Mouse (Mus musculus): Measurements from ENCODE around the gene Mdm1.

Gene Mdm1

DNA sequence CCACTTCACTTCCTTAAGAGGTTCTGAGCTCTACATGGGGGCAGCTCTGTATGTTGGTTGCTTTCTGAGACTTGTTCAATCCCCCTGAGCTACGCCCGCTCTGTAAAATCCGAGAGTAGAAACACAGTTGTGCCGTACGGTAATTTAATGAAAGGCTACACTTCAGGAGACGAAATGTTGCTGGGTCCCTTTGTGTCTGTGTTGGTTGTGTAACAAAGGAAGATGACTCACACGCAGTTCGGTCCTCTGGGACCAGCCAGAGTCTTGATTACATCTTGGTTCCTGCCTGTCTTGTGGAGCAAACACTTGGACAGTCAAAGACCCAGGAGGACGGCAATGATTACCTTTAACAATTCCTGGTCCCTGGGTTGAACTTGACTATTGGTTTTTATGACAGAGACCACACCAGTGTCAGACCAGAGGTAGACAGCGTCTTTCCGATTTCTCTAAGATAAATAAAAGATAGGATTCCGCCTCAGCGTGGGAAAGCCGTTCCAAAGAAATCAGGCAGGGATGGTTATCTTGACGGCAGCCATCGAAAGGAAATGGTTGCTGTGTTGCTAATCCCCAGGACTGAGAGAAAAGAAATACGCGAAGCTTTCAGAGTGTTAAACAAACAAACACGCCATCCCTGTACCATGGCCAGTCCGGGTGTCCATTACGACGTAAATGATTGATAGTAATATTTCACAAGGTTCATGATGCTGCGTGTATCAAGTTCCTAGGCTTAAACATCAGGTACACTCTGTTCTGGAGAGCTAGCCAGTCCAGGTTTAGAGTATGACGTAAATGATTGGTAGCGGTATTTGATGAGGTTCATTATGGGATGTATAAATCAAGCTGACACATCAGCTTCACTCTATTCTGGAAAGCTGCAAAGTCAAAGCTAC, 20.3 kb upstream of the Mdm1 start:
- in situ Hi-C loops (cut with MboI; ENCODE audit: low pct_unique_long_range_greater_than_20kb in 1 of 2, low sequenced_read_pairs in 2 of 2, unreplicated experiment in 1 of 2): no loop called here

DNA sequence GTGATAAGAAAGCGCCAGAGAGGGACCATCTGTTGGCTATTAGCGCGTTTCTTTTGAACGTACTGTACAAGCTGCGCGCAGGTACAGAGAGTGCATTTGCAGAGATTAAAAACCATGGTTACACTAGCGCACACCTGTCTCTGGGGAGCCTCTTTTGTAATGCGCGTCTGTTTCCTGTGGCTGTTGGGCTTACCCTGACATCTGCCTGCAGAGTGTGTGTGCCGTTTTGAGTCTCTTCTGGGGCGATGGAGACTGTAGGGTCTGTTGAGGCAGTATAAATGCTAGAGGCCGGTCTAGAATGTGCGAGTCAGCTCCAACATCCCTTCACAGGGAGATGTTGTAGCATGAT, 19.7 kb upstream of the Mdm1 start:
- in situ Hi-C loops (cut with MboI; ENCODE audit: low pct_unique_long_range_greater_than_20kb in 1 of 2, low sequenced_read_pairs in 2 of 2, unreplicated experiment in 1 of 2): no loop called here

DNA sequence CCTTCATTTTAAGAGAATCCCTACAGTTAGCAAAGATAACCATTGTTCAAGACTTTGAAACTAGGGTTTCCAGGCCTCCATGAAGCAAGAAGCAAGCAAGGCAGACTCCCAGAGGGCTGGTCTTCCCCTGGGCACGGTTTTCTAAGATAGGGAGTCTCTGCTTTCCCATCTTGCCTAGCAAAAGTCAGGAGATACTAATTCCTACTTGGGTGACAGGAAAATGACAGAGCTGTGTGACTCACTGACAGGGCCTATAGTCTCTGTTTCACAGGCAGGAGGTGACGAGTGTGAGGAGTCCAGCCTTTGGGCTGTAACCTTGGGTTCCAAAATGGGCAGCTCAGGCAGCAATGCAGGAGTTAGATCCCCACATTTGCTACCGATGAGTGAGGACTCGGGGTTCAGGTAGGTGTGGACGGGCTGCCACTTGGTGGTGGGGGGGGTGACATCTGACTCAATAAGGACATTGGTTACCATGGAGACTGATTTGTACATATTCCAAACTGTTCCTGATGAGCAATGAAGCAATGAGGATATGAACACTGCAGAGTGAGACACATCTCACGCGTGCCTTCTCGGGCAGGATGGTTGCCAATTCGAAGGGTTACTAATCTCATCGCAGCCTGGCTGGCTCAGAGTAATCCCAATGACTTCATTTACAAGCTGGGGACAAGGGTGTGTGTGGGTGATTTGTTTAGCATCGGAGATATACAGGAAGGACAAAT, 19.0 kb upstream of the Mdm1 start:
- in situ Hi-C loops (cut with MboI; ENCODE audit: low pct_unique_long_range_greater_than_20kb in 1 of 2, low sequenced_read_pairs in 2 of 2, unreplicated experiment in 1 of 2): no loop called here

DNA sequence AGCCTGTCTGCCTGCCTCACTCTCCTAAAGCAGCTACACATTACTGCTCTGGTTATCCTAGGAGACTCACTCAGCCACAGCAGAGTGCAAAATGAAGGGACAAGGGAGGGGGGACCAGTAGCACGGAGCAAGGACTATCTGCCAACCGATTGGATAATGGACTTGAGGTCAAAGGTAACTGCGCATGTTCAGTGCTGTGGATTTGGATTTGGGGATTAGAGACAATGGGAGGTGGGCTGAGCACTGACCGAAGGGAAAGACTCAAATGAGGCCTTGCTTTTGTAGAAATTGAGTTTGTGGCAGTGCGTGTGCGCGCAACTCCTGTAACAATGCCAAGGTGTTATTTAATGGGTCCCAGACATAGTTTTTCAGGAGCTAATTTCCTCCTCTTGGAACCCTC, 16.4 kb upstream of the Mdm1 start:
- in situ Hi-C loops (cut with MboI; ENCODE audit: low pct_unique_long_range_greater_than_20kb in 1 of 2, low sequenced_read_pairs in 2 of 2, unreplicated experiment in 1 of 2): no loop called here

DNA sequence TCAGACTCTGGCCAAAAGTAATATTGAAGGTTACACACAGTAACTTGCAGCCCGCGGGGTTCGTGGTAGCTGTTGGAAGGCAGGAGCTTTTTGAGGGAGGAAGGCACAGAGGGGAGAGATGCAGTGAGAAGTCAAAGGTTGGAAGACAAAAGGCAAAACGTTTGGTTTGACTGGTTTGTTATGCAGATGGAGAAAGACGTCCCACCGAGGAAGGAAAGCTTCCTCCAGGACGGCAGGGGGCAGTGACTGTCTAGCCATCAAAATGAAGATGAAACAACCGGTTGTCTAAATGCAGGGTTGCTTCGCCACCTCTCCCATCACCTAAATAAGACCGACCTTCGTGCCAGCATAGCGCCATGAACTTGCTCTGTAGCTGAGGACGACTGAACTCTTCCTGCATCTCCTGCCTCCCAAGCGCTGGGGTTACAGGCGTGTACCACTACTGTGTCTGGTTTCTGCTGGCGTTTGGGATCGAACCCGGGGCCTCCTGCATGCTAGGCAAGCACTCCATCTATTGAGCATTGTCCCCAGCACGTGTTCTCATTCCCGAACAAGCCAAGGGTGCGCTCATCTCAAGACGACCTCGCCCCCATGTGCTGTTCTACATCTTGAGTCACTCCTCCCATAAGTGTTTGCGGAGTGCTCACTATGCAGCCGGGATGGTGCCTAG, 15.7 kb upstream of the Mdm1 start:
- in situ Hi-C loops (cut with MboI; ENCODE audit: low pct_unique_long_range_greater_than_20kb in 1 of 2, low sequenced_read_pairs in 2 of 2, unreplicated experiment in 1 of 2): no loop called here

DNA sequence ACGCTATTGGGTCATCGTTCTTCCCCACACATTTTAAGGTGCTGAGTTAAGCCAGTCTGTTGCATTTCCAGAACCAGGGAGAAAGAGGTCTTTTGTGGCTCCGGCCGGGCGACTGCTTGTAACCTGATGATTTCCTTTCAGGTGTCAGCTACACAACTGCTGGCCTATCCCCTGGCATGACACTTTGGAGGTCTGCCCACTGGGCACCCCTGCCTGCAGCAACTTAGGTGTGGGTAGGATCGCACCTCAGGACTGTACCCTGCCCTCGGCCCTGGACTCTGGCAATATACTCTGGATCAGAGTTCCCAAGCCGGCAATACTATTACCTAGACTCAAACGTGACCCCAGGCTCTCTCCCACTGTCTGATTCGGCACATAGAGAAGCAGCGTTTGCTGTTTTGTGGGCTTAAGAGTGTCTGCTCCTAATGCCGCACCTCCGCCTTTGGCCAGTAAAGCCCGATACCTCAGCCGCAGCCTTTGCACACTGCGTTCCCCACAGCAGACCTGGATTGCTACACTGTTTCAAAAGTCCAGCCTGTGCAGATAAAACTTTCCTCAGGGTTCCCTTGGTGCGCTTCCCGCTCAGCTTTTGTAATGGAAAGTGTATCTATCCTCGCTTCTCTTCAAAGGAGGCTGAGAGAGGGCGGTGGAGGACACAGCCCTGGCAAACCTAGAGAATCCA, 12.5 kb upstream of the Mdm1 start:
- in situ Hi-C loops (cut with MboI; ENCODE audit: low pct_unique_long_range_greater_than_20kb in 1 of 2, low sequenced_read_pairs in 2 of 2, unreplicated experiment in 1 of 2): no loop called here

DNA sequence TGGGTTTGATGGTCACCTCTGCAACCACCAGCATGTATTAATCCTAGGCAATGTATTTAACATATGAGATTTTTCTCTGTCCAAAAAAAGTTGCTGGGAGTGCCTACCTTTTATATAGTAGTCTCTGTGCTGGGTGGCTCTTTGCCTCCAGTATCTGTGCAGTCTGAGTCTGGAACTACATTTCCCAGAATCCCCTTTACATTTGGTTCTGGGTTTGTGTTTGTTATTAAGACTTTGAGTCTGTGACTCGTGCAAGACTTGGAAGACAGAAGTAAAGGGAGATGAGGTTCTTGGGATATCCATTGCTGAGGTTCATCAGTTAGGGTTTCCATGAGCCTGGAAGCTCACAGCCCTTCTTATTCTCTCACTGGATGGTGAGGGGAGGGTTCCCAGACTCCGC, 11.6 kb upstream of the Mdm1 start:
- in situ Hi-C loops (cut with MboI; ENCODE audit: low pct_unique_long_range_greater_than_20kb in 1 of 2, low sequenced_read_pairs in 2 of 2, unreplicated experiment in 1 of 2): no loop called here

DNA sequence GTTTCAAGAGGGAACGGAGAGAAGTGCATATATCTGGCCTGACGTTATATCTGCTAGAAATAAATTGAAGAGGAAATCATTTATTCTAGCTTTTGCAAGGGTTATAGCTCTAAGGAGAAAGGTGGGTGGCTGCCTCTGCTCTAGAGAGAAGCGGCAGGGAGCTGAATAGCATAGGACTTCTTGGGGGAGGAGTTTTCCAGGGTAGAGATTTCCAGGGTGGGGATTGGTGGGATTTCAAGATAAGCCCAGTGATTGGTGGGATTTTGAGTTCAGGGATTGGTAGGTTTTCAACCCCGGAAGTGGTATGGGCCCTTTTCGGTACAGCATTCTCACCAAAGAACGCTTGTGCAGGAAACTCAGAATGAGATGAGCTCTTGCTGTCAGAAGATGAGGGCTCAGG, 8.6 kb upstream of the Mdm1 start:
- in situ Hi-C loops (cut with MboI; ENCODE audit: low pct_unique_long_range_greater_than_20kb in 1 of 2, low sequenced_read_pairs in 2 of 2, unreplicated experiment in 1 of 2): no loop called here

DNA sequence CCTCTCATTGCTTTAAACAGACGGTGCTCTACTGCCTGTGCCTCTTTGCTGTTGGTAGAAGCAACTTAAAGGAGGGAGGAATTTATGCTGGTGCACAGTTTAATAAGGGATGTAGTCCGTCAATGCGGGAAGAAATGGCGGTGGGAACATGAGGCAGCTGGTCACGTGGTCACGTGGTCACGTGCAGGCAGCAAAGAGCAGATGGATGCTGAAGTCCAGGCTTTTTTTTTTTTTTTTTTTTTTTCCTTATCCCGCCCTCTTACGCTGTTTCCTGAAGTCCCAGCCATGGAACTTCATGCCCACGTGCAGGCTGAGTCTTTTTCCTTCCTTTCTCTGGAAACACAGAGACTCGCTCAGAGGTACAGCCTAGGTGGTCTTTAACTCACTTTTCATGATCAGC, 3.1 kb upstream of the Mdm1 start:
- in situ Hi-C loops (cut with MboI; ENCODE audit: low pct_unique_long_range_greater_than_20kb in 1 of 2, low sequenced_read_pairs in 2 of 2, unreplicated experiment in 1 of 2): no loop called here

DNA sequence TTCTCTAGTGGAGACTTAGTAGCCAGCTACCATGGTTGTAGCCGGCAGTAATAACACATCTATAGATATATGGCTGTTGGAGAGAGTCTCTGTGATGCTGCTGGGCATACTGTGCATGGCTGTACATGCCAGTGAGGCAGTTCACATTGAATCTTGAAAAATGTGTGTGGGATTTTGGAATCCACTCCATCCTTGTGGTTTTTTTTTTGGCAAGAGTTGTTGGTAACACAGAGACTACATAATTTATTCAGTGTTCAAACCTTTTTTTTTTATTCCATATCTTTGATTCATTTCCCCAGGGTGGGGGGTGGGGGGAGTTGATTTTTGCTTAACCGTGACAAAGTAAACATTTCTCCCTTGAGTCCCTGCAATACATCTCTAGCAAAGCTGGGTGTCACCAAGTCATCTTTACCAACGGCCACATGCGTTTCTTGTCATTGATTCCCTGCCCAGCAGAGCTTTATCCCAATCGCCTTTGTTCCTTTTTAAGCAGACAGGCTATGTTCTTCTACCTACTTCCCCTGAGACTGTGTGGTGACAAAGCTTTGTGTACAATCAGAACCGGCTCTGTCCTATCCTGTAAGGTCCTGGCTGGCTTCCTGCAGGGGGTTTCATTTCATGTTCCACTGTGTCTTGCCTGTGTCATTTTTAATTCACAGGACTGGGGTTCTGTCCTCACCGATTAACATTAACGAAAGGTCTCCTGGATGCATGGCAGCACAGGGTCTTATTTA, 1.6 kb upstream of the Mdm1 start:
- in situ Hi-C loops (cut with MboI; ENCODE audit: low pct_unique_long_range_greater_than_20kb in 1 of 2, low sequenced_read_pairs in 2 of 2, unreplicated experiment in 1 of 2): no loop called here

DNA sequence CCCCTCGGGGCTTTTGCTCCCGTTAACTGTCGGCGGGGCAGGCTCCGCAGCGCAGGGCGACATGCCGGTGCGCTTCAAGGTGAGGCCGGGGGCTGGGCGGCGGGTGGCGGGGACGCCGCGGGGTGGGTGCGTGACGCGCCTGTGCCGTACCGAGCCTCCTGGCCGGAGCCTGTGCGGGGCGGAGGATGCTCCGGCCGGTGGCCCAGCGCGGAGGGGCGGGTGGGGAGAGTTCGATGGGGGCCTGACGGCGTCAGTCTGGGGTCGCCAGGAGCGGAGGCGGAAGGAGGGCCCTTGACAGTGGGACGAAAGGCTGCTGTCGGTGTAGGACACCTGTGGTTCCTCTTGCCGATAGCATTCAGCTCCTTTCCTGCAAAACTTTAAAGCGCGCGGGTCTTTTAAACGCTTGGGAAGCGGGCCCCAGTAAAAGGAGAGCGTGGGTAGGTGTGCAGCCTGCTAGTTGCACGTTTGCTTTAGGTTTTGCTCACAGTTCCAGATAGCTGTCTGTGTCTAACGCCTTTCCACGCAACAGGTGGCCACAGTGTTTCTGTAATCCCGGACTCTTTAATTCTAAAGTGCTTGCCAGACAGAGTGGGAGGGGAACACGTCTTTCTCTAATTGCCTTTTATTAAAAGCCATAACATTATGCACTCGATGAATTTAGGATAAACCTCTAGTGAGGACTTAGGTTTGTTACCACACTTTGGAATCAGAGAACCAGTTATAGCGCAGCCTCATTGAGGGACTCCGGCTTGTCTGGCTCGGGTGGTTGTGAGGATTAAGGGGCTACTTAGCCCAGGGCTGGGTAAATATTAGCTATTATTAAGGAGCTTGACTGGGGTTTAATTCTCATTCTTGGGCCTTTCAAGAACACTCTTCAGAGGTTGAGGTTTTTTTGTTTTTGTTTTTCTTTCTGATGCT, 532 bp downstream of the Mdm1 start:
- in situ Hi-C loops (cut with MboI; ENCODE audit: low pct_unique_long_range_greater_than_20kb in 1 of 2, low sequenced_read_pairs in 2 of 2, unreplicated experiment in 1 of 2): no loop called here

DNA sequence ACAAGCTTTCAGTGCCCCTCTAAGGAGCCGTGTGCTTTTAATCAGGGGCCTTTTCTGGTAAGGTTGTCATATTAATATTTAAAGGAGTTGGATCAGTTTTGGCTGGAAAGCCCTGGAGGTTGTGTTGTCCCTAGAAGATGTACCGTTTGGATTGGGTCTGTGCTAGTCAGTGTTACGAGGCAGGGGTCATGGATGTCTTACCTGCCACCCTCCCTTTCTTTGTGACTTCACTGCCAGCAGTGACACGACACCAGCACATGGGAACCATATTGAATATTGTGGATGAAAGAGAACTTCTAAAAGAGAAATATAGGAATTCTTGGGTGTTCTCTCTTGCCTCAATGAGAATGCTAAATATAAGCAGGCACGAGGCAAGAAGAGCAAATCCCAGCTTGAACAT, 7.8 kb downstream of the Mdm1 start:
- in situ Hi-C loops (cut with MboI; ENCODE audit: low pct_unique_long_range_greater_than_20kb in 1 of 2, low sequenced_read_pairs in 2 of 2, unreplicated experiment in 1 of 2): no loop called here

DNA sequence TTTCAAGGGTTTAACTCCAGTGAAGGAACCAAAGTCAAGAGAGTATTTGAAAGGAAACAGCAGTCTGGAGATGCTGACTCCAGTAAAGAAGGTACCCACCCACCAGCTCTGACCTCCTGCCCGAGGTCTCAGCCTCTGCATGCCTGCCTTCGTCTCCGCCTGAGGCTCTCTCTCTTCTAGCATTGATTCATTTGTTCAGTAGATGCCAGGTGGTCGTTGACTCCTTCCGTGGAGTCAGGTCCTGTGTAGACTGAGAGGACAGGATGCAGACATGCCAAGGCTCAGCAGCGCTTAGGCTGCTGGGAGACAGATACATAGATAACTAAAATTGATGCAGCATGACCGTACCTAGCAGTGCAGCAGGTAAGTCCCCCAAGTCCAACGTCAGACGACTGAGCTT, 9.3 kb downstream of the Mdm1 start:
- in situ Hi-C loops (cut with MboI; ENCODE audit: low pct_unique_long_range_greater_than_20kb in 1 of 2, low sequenced_read_pairs in 2 of 2, unreplicated experiment in 1 of 2): loop anchor here (25.0 kb wide), 1 partner anchor 361 kb away; no protein-coding TSS in a partner anchor

DNA sequence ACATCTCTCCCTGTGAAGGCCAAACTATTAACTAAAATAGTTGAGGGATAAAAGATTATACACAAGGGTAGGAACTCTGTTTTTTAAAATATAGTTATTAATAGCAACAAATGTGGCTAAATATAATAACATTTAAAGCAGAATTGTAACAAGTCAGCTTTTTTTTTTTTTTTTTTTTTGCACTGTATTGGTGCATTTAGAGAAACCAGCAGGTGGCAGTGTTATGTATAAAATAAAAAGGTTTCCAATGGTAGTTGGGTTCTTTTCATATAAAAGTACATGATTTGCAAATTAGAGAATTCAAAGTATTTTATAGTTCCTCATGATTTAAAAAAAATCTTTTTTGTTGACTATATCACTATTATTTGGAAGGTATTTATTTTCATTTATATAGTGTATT, 14.3 kb downstream of the Mdm1 start:
- in situ Hi-C loops (cut with MboI; ENCODE audit: low pct_unique_long_range_greater_than_20kb in 1 of 2, low sequenced_read_pairs in 2 of 2, unreplicated experiment in 1 of 2): loop anchor here (25.0 kb wide), 1 partner anchor 356 kb away; no protein-coding TSS in a partner anchor

DNA sequence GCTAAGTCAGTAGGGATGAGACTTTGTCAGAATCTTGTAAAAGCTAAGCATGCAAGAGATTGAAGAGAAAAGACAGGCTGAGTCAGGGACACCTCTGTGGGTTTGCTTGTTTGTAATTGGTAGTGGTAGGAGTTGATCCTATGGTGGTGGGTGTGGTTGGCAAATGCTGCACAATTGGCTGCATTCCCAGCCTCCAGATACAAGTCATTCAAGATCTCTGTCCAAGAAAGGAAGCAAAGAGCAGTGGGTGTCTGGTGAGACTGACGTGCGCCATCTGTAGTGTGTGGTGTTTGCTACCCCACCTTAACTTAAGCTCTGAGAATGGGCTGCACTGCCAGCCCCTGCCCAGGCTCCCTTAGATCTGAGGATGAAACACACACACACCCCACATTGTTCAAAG, 19.5 kb downstream of the Mdm1 start:
- in situ Hi-C loops (cut with MboI; ENCODE audit: low pct_unique_long_range_greater_than_20kb in 1 of 2, low sequenced_read_pairs in 2 of 2, unreplicated experiment in 1 of 2): loop anchor here (25.0 kb wide), 1 partner anchor 351 kb away; no protein-coding TSS in a partner anchor

DNA sequence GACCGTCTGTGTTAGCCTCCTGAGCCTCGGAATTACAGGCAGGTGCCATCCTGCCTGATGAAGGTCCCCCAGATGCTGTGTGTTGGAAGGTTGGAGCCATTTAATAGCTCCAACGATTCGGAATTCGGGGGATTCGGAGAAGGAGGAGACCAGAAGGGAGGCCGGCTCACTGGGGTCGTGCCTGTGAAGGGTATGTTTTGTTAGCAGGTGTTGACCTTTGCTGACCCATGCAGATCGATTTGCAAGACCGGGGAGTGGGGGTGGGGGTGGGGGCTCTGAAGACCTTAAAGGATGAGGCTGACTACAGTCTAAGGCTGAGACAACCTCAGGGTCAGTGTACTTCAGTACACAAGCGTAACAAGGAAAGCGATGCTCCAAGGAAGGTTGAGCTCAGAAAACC, 27.6 kb downstream of the Mdm1 start:
- in situ Hi-C loops (cut with MboI; ENCODE audit: low pct_unique_long_range_greater_than_20kb in 1 of 2, low sequenced_read_pairs in 2 of 2, unreplicated experiment in 1 of 2): loop anchor here (25.0 kb wide), 1 partner anchor 343 kb away; no protein-coding TSS in a partner anchor

DNA sequence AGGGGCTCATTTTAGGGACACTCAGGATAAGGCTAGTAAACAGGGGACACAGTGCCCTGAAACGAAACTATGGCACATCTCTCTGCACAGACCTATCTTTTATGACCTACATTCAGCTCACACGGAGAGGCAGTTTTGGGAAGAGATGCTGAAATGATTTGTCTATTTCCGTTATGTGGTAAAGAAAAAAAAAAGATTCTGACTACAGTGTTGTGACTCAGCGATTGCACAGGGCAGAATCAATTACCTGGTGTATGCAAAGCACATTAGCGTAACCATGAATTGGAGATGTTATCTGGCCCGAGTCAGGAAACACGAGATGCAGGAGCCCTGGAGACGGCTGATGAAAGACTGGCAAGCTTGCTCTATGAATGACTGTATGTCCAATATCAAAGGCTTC, 30.8 kb downstream of the Mdm1 start:
- in situ Hi-C loops (cut with MboI; ENCODE audit: low pct_unique_long_range_greater_than_20kb in 1 of 2, low sequenced_read_pairs in 2 of 2, unreplicated experiment in 1 of 2): loop anchor here (25.0 kb wide), 1 partner anchor 340 kb away; no protein-coding TSS in a partner anchor
